Mouse (Mus musculus) heart, adult 2 months (tissue): Measurements from ENCODE around the gene Olfr328.

Source experiments
- CTCF ChIP-seq: fragments of 200-600 bp; IDR thresholded peaks from 2 replicates; pipeline ENCODE4 v1.8.1; 2022; ENCODE audit warnings: antibody characterized with exemption, mild to moderate bottlenecking, moderate library complexity
- EP300 ChIP-seq: fragments of 200-500 bp; IDR thresholded peaks from 2 replicates; pipeline ENCODE4 v1.6.1; 2011; ENCODE audit warnings: low read depth, low read length, control low read depth; ENCODE audit not compliant: insufficient read depth
- POLR2A ChIP-seq: fragments of 200-500 bp; IDR thresholded peaks from 2 replicates; pipeline ENCODE4 v1.6.1; 2011; ENCODE audit warnings: mild to moderate bottlenecking, low read depth, low read length, control low read depth; ENCODE audit not compliant: insufficient read depth

GRCm38 (mm10) chr11:58546322-58546721 lies 9.1 kb downstream of the Olfr328 start, which contains the start of gene Olfr329-ps:
- no peak for TF ChIP-seq CTCF
- no peak for TF ChIP-seq POLR2A
- TF ChIP-seq EP300: no peak
